Mouse (Mus musculus) limb, embryonic 11.5 days (tissue): ENCODE measurements around the gene Vapa. TPM values are rescaled to one million over a fixed set of nuclear protein-coding genes. Genes with fewer than 3 reads are reported as not detected.
"Not testable (repeated sequence)": the region's sequence is repeated elsewhere in the genome, so short reads cannot be mapped to it uniquely, and the experiment has no call there.

Source experiments
- ATAC-seq: fragments of 200-750 bp; cut with Nextera tagmentation; 2 replicates; pipeline ENCODE4 v1.8.0; 2017; ENCODE audit warnings: low read depth; ENCODE audit not compliant: insufficient number of reproducible peaks, low FRiP score, low TSS enrichment
- DNase-seq: peaks from one replicate; pipeline ENCODE4 v3.0.0-alpha.2; 2015; ENCODE audit warnings: low spot score
- H3K27ac ChIP-seq: fragments of 300-500 bp; sonication (generic); replicated peaks from 2 replicates; pipeline ENCODE4 v1.5.1; 2014; ENCODE audit warnings: low read depth, mild to moderate bottlenecking, low read length
- H3K27me3 ChIP-seq: fragments of 300-500 bp; sonication (generic); 2 replicates; pipeline ENCODE4 v1.6.1; 2014; ENCODE audit warnings: mild to moderate bottlenecking, low read length, mixed read lengths; ENCODE audit not compliant: control insufficient read depth, insufficient read depth
- H3K36me3 ChIP-seq: fragments of 300-500 bp; sonication (generic); 2 replicates; pipeline ENCODE4 v1.6.1; 2014; ENCODE audit warnings: mild to moderate bottlenecking, low read length, moderate library complexity, mixed read lengths; ENCODE audit not compliant: control insufficient read depth, insufficient read depth
- H3K4me1 ChIP-seq: fragments of 300-500 bp; sonication (generic); 2 replicates; pipeline ENCODE4 v1.6.1; 2014; ENCODE audit warnings: low read length, mixed read lengths; ENCODE audit not compliant: control insufficient read depth, insufficient read depth
- H3K4me2 ChIP-seq: fragments of 300-500 bp; sonication (generic); 2 replicates; pipeline ENCODE4 v1.6.1; 2014; ENCODE audit warnings: low read depth, mild to moderate bottlenecking, moderate library complexity; ENCODE audit not compliant: severe bottlenecking
- H3K4me3 ChIP-seq: fragments of 300-500 bp; sonication (generic); 2 replicates; pipeline ENCODE4 v1.5.1; 2014; ENCODE audit warnings: low read depth, low read length
- H3K9ac ChIP-seq: fragments of 300-500 bp; sonication (generic); 2 replicates; pipeline ENCODE4 v1.6.1; 2014; ENCODE audit warnings: mild to moderate bottlenecking, low read length
- H3K9me3 ChIP-seq: fragments of 300-500 bp; sonication (generic); 2 replicates; pipeline ENCODE4 v1.6.1; 2016; ENCODE audit warnings: low read length; ENCODE audit not compliant: control insufficient read depth
- WGBS: fragments of 180-500 bp; shearing (Covaris S2); extraction: QIAGEN DNeasy Blood & Tissue Kit; methylation state at CpG from one replicate; pipeline ENCODE4 v1.1.7; 2014; 5-methylcytosine and 5-hydroxymethylcytosine counted together
- polyA plus RNA-seq: library from polyadenylated mRNA; unstranded; fragments of >200 nt; fragmentation: Nextera tagmentation; extraction: Ambion mirVana; gene quantifications from 2 replicates; pipeline ENCODE4 v1.2.1, GENCODE M21; 2014

Gene Vapa
- polyA plus RNA-seq, 1 experiment from 2014 or later, result 189 TPM

- Histone ChIP-seq H3K4me3 (no peak overlapping the region), H3K4me2 (no peak overlapping the region), H3K27ac (no peak overlapping the region), H3K27me3 (no peaks in the 10 kb centered on the region), H3K9ac (no peak overlapping the region), H3K4me1 (no peaks in the 10 kb centered on the region), H3K36me3 (no peaks in the 10 kb centered on the region), H3K9me3 (no peaks in the 10 kb centered on the region)
- no peak for ATAC-seq
- 83% methylated on average over 14 of the region's 14 CpGs for WGBS
- DNase-seq, result no peak
Measured at GRCm38 (mm10) chr17:65635715-65636360, 22.5 kb upstream of the Vapa start.

GRCm38 (mm10) chr17:65629943-65630342, 16.6 kb upstream of the Vapa start:
- Histone ChIP-seq H3K4me1 (no peaks in the 10 kb centered on the region), H3K27ac (no peak overlapping the region), H3K4me3 (no peak overlapping the region), H3K9ac (no peak overlapping the region), H3K9me3 (no peaks in the 10 kb centered on the region), H3K27me3 (no peaks in the 10 kb centered on the region), H3K36me3 (no peaks in the 10 kb centered on the region), H3K4me2 (no peak overlapping the region)
- 79% methylated on average over 6 of the region's 6 CpGs for WGBS
- DNase-seq, result no peak
- ATAC-seq, result no peak

DNA sequence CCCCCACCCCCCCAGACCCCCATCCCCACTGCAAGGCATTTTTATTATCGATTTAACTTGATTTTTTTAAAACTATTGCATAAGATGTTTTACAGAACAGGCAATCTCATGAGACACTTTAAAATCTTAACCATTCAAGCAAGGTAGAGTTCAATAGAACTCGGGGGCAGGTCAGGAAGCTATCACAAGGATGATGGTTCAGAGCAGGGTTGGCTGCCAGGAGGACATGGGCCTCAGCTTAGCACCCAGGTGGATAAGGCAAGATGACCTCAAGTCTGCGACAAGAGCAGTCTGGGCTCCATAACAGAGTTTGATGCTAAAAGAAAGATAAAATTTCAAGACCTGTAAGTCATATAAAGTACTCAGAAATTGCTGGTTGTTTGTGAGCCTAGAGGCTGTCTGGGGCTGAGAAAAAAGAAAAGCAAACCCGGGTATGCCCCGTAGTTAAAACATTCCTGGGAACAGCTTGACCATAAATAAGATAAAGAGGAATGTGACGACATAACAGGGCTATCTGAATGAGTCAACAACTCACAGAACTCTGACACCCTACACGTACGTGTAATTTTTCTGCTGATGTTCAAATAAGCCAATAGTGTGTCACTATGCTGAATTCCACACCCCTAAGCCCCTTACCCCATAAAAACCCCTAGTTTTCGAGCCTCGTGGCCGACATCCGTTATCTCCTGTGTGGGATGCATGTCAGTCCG, 15.6 kb upstream of the Vapa start:
- not testable (repeated sequence) for H3K4me1 ChIP-seq, H3K4me3 ChIP-seq, H3K9me3 ChIP-seq, H3K36me3 ChIP-seq, H3K9ac ChIP-seq, DNase-seq, H3K27me3 ChIP-seq, H3K4me2 ChIP-seq, H3K27ac ChIP-seq, ATAC-seq
- 81% methylated on average over 13 of the region's 13 CpGs for WGBS

GRCm38 (mm10) chr17:65626301-65626700, 12.9 kb upstream of the Vapa start:
- H3K27me3 ChIP-seq, result no peaks in the 10 kb centered on the region
- H3K36me3 ChIP-seq, result no peaks in the 10 kb centered on the region
- no peaks in the 10 kb centered on the region for H3K9me3 ChIP-seq
- no peak overlapping the region for H3K4me3 ChIP-seq
- no peaks in the 10 kb centered on the region for H3K4me1 ChIP-seq
- 93% methylated on average over 6 of the region's 6 CpGs for WGBS
- no peak overlapping the region for H3K27ac ChIP-seq
- no peak for ATAC-seq
- H3K9ac ChIP-seq, result no peak overlapping the region
- H3K4me2 ChIP-seq, result no peak overlapping the region
- DNase-seq, result no peak

DNA sequence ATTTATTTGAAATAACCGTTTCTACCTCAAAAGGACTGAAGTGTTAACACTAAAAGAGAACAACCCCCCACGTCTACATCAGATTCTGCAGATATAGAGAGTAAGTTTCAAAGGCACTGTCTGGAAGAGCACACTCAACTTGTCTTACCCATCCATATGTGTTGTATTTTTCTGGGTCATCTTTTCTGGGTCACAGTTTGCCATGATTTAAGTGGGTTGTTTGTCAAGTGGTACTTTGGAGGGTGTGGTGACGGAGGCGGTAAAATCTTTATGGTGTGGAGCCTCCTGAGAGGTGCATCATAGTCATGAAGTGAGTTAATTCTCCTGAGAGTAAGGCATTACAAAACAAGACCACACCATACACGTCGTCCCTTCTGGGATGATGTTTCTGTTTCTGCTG, 12.2 kb upstream of the Vapa start:
- Histone ChIP-seq H3K36me3 (no peaks in the 10 kb centered on the region), H3K9ac (no peak overlapping the region), H3K27me3 (no peaks in the 10 kb centered on the region), H3K4me1 (no peaks in the 10 kb centered on the region), H3K4me3 (no peak overlapping the region), H3K27ac (no peak overlapping the region), H3K4me2 (no peak overlapping the region), H3K9me3 (no peaks in the 10 kb centered on the region)
- ATAC-seq (no peak), DNase-seq (no peak)
- WGBS, result 90% methylated on average over 6 of the region's 6 CpGs

GRCm38 (mm10) chr17:65623130-65623529, 9.8 kb upstream of the Vapa start:
- Histone ChIP-seq H3K4me3 (no peak overlapping the region), H3K36me3 (no peaks in the 10 kb centered on the region), H3K27ac (no peak overlapping the region), H3K27me3 (no peaks in the 10 kb centered on the region), H3K9ac (no peak overlapping the region), H3K4me1 (no peaks in the 10 kb centered on the region), H3K4me2 (no peak overlapping the region), H3K9me3 (no peaks in the 10 kb centered on the region)
- ATAC-seq (no peak), DNase-seq (no peak)

DNA sequence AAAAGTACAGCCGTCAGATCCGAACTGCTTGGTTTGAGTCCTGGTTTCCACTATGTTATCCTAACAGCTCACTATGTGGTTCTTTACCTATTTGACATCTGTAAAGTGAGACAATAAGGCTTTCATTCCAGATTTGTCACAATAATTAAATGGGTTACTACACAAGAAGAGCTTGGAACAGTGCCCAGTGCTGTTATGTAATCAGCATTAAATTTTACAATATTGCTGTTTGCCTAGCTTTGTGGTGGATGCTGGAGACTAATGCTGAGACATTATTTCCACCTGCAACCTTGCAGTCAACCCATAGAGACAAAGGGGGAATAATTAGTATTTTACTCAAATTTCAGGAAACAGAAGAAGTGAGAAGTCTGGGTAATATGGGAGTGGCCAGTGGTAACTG, 5.1 kb upstream of the Vapa start:
- H3K27me3 ChIP-seq, result no peaks in the 10 kb centered on the region
- no peak overlapping the region for H3K4me3 ChIP-seq
- no peaks in the 10 kb centered on the region for H3K36me3 ChIP-seq
- DNase-seq, result no peak
- no peak overlapping the region for H3K27ac ChIP-seq
- no peak for ATAC-seq
- WGBS, result 95% methylated on average over 2 of the region's 2 CpGs
- H3K9me3 ChIP-seq, result no peaks in the 10 kb centered on the region
- H3K4me2 ChIP-seq, result no peak overlapping the region
- no peak overlapping the region for H3K9ac ChIP-seq
- 0 out of 2 replicates have a peak, but pooled peaks cover 3% of the 10 kb centered on the region for H3K4me1 ChIP-seq

GRCm38 (mm10) chr17:65615678-65616077, 2.3 kb upstream of the Vapa start:
- Histone ChIP-seq H3K9ac (no peak overlapping the region), H3K36me3 (no peaks in the 10 kb centered on the region), H3K27me3 (no peaks in the 10 kb centered on the region), H3K4me3 (no peak overlapping the region), H3K4me2 (no peak overlapping the region), H3K9me3 (no peaks in the 10 kb centered on the region), H3K4me1 (0 out of 2 replicates have a peak, but pooled peaks cover 5% of the 10 kb centered on the region), H3K27ac (no peak overlapping the region)
- no peak for DNase-seq
- WGBS, result 53% methylated on average over 3 of the region's 3 CpGs
- no peak for ATAC-seq
